Mouse (Mus musculus) kidney, adult 2 months (tissue): ENCODE results near the gene Galnt2. TPM values are rescaled to one million over a fixed set of nuclear protein-coding genes. Genes with fewer than 3 reads are reported as not detected.
A peak's percentile ranks its signal among the peaks of the same experiment; 100 is the strongest.

Source experiments
- DNase-seq: peaks from one replicate; pipeline ENCODE4 v3.0.0; 2021
- H3K27ac ChIP-seq: fragments of 200-500 bp; 2 replicates; pipeline ENCODE4 v1.5.1; 2012; ENCODE audit warnings: low read depth, low read length, control low read depth, inconsistent platforms; ENCODE audit not compliant: insufficient read depth
- H3K27me3 ChIP-seq: fragments of 200-500 bp; replicated peaks from 2 replicates; pipeline ENCODE4 v1.6.1; 2012; ENCODE audit warnings: mild to moderate bottlenecking, moderate library complexity, low read length, inconsistent platforms; ENCODE audit not compliant: control insufficient read depth, insufficient read depth
- H3K36me3 ChIP-seq: fragments of 200-500 bp; 2 replicates; pipeline ENCODE4 v1.6.1; 2012; ENCODE audit warnings: mild to moderate bottlenecking, moderate library complexity, low read length, inconsistent platforms; ENCODE audit not compliant: control insufficient read depth, insufficient read depth
- H3K4me1 ChIP-seq: fragments of 200-500 bp; 2 replicates; pipeline ENCODE4 v1.6.1; 2011; ENCODE audit warnings: low read length; ENCODE audit not compliant: control insufficient read depth, insufficient read depth
- H3K4me3 ChIP-seq: fragments of 200-500 bp; 2 replicates; pipeline ENCODE4 v1.5.1; 2011; ENCODE audit warnings: mild to moderate bottlenecking, low read depth, low read length, control low read depth; ENCODE audit not compliant: insufficient read depth
- CTCF ChIP-seq: fragments of 200-500 bp; conservative IDR thresholded peaks from 2 replicates; pipeline ENCODE4 v1.5.1; 2011; ENCODE audit warnings: low read depth, mild to moderate bottlenecking, control low read depth, low read length, moderate library complexity, mixed read lengths; ENCODE audit not compliant: insufficient read depth, insufficient read length
- POLR2A ChIP-seq: fragments of 200-500 bp; IDR thresholded peaks from one replicate; pipeline ENCODE4 v1.6.1; 2011; ENCODE audit warnings: low read depth, low read length, control low read depth
- WGBS: fragments of 180-500 bp; shearing (Covaris S2); methylation state at CpG from one replicate; pipeline ENCODE4 v1.1.7; 2018; 5-methylcytosine and 5-hydroxymethylcytosine counted together
- polyA plus RNA-seq: library from polyadenylated mRNA; depleted of rRNA; stranded (reverse); fragments of >200 nt; gene quantifications from 2 replicates; pipeline ENCODE4 v1.2.3, GENCODE M21; 2012; rRNA removed

Galnt2 gene
- 17.0 and 22.5 TPM in 2 replicates for polyA plus RNA-seq

- TF ChIP-seq CTCF = no peak
- no peak for TF ChIP-seq POLR2A
- H3K27me3 ChIP-seq = no peaks in the 10 kb centered on the region
- H3K27ac ChIP-seq = peak within 1 kb of the TSS; percentile 33; the same call in 1 of the 2 replicates
- H3K36me3 ChIP-seq = no peaks in the 10 kb centered on the region
- whole genome bisulfite sequencing = 2% methylated on average over 52 of the region's 53 CpGs
- peak; percentile 93 for DNase-seq
- H3K4me3 ChIP-seq = peak within 1 kb of the TSS; percentile 91
- H3K4me1 ChIP-seq = peaks cover 12% of the 10 kb centered on the region
Observed at GRCm38 (mm10) chr8:124231176-124231484, at the start of gene Galnt2. Gene Galnt2, plus strand, starts transcription at chr8:124231391.

- no peaks in the 10 kb centered on the region for H3K4me1 ChIP-seq
- no peak overlapping the region for H3K4me3 ChIP-seq
- 76% methylated on average over 5 of the region's 5 CpGs for WGBS
- no peak overlapping the region for H3K27ac ChIP-seq
- DNase-seq = no peak
- no peaks in the 10 kb centered on the region for H3K27me3 ChIP-seq
- TF ChIP-seq CTCF = no peak
- no peak for TF ChIP-seq POLR2A
- no peaks in the 10 kb centered on the region for H3K36me3 ChIP-seq
Observed at GRCm38 (mm10) chr8:124181751-124182150, 49.4 kb upstream of the Galnt2 start.

DNA sequence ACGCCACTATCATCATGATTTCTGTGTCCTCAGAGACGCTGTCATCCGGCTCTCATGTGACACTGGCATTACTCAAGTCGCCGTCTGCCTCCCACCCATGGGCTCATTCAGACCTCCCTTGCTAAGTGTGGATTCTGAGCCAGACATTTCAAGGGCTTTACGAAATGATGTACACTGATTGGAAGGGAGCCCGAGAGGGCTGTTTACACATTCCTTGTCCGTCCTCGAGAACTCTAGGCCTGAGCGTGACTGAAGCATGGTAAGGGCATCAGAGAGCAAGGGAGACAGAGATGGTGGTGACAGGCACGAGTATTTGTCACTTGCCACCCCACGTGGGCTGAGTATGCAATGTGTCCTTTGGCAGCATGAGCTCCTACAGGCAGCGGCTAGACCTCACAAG is 49.0 kb upstream of the Galnt2 start:
- TF ChIP-seq CTCF (no peak), POLR2A (no peak)
- Histone ChIP-seq H3K4me3 (no peak overlapping the region), H3K36me3 (no peaks in the 10 kb centered on the region), H3K27me3 (no peaks in the 10 kb centered on the region), H3K4me1 (no peaks in the 10 kb centered on the region), H3K27ac (no peak overlapping the region)
- DNase-seq = peak; percentile 11
- WGBS = 60% methylated on average over 13 of the region's 13 CpGs

DNA sequence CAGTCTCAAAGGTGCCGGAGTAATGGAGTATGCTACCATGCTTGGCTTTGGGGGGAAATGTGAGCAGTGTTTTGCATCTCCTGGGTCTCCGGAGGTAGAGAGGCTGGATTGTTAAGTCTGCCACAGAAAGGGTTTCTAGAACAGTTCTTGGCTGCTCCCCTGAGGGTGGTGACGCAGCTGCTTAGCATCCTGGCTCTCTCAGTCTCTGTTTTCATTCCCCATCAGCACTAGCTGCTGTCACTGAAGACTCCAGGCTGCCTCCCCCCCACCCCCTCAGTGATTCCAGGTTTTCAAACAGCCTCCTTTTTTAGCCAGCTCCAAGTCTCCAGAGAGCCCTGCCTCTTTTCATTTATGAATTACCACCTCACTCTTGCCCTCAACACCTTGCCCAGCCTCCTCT is 47.1 kb upstream of the Galnt2 start:
- WGBS = 88% methylated on average over 3 of the region's 3 CpGs
- no peaks in the 10 kb centered on the region for H3K36me3 ChIP-seq
- H3K4me1 ChIP-seq = no peaks in the 10 kb centered on the region
- TF ChIP-seq POLR2A (no peak), CTCF (no peak)
- H3K27ac ChIP-seq = no peak overlapping the region
- H3K4me3 ChIP-seq = no peak overlapping the region
- no peak for DNase-seq
- H3K27me3 ChIP-seq = no peaks in the 10 kb centered on the region

DNA sequence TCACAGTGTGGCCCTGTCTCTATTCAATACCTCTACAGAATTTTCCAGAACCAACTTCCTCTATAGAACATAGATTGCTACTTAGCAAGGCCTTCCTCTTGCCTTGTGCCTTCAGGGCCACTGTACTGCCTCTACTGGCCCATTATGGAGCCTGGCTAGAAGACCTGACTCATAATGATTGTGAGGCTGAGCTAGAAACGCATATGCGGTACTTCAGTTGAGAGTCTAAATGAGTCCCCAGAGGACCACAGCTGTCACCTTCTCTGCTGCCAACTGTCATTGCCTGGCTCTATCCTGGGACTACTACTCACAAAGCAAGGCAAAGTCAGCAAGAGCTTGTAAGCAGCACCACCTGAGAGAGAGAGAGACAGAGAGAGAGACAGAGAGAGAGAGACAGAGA is 46.7 kb upstream of the Galnt2 start:
- no peak for DNase-seq
- no peaks in the 10 kb centered on the region for H3K27me3 ChIP-seq
- 84% methylated on average over 2 of the region's 2 CpGs for WGBS
- no peak overlapping the region for H3K4me3 ChIP-seq
- H3K4me1 ChIP-seq = no peaks in the 10 kb centered on the region
- no peaks in the 10 kb centered on the region for H3K36me3 ChIP-seq
- TF ChIP-seq CTCF = no peak
- no peak for TF ChIP-seq POLR2A
- H3K27ac ChIP-seq = no peak overlapping the region

- WGBS = 70% methylated on average over 6 of the region's 6 CpGs
- no peak for TF ChIP-seq CTCF
- no peak for TF ChIP-seq POLR2A
Observed at GRCm38 (mm10) chr8:124185081-124185480, 46.1 kb upstream of the Galnt2 start.

DNA sequence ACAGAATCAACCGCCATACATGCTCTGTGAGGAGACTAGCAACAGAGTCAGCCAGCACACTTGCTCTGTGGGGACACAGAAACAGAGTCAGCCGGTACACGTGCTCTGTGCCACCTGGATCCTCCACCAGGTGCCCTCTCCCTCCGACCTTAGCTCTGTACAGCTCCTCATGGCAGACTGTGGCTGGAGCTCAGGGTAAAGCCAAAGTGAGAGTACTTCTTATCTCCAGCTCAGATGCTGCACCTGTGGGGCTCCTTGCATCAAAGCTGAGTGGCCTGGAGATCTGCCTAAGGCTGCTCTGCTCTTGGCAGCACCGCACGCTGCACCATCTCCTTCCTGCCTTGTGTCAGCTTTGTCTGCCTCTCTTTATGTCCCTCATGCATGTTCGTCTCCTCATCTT is 40.8 kb upstream of the Galnt2 start:
- no peak overlapping the region for H3K4me3 ChIP-seq
- no peak for DNase-seq
- TF ChIP-seq CTCF (no peak), POLR2A (no peak)
- H3K27me3 ChIP-seq = no peaks in the 10 kb centered on the region
- no peaks in the 10 kb centered on the region for H3K36me3 ChIP-seq
- H3K4me1 ChIP-seq = no peaks in the 10 kb centered on the region
- 83% methylated on average over 7 of the region's 7 CpGs for WGBS
- no peak overlapping the region for H3K27ac ChIP-seq

More at GRCm38 (mm10) chr8:124185081-124185480, 46.1 kb upstream of the Galnt2 start:
- Histone ChIP-seq H3K4me3 (no peak overlapping the region), H3K4me1 (no peaks in the 10 kb centered on the region), H3K27me3 (no peaks in the 10 kb centered on the region), H3K36me3 (no peaks in the 10 kb centered on the region), H3K27ac (no peak overlapping the region)
- peak; percentile 14 for DNase-seq

DNA sequence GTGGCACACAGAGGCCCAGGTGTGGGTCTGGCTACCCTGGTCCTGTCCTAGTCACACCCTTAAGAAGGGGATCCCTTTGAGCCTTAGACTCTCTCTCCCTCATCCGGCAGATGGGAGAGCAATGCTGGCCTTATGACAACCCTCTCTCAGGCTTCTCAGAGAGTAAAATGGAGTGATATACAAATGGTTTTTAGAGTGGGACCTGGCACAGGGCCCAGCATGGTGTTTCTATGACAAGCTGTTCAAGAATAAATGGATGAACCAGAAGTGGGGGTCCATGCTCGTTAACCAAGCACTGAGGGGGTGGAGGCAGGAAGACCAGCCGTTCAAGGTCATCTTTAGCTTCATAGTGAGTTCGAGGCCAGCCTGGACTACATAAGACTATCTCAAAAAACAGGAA is 38.9 kb upstream of the Galnt2 start:
- no peaks in the 10 kb centered on the region for H3K36me3 ChIP-seq
- DNase-seq = no peak
- no peak for TF ChIP-seq POLR2A
- no peak for TF ChIP-seq CTCF
- H3K4me3 ChIP-seq = no peak overlapping the region
- no peaks in the 10 kb centered on the region for H3K4me1 ChIP-seq
- no peak overlapping the region for H3K27ac ChIP-seq
- 89% methylated on average over 4 of the region's 4 CpGs for WGBS
- no peaks in the 10 kb centered on the region for H3K27me3 ChIP-seq
